Mouse (Mus musculus) small intestine, adult 2 months (tissue): ENCODE results near the gene Sept5. TPM values are rescaled to one million over a fixed set of nuclear protein-coding genes. Genes with fewer than 3 reads are reported as not detected.

Experiments used
- H3K27ac ChIP-seq: fragments of 200-500 bp; 2 replicates; pipeline ENCODE4 v1.5.1; 2012; ENCODE audit warnings: low read depth, low read length, control low read depth, inconsistent platforms; ENCODE audit not compliant: insufficient read depth
- H3K27me3 ChIP-seq: fragments of 200-500 bp; 2 replicates; pipeline ENCODE4 v1.6.1; 2012; ENCODE audit warnings: mild to moderate bottlenecking, moderate library complexity, low read length, inconsistent platforms; ENCODE audit not compliant: control insufficient read depth, insufficient read depth
- H3K36me3 ChIP-seq: fragments of 200-500 bp; 2 replicates; pipeline ENCODE4 v1.6.1; 2012; ENCODE audit warnings: mild to moderate bottlenecking, low read length, control low read depth, inconsistent platforms; ENCODE audit not compliant: control insufficient read depth, insufficient read depth
- H3K4me1 ChIP-seq: fragments of 200-500 bp; 2 replicates; pipeline ENCODE4 v1.6.1; 2012; ENCODE audit warnings: low read length, inconsistent platforms, mixed read lengths; ENCODE audit not compliant: control insufficient read depth, insufficient read depth, insufficient read length
- H3K4me3 ChIP-seq: fragments of 200-500 bp; 2 replicates; pipeline ENCODE4 v1.5.1; 2012; ENCODE audit warnings: low read depth, mild to moderate bottlenecking, control low read depth, inconsistent platforms, low read length, moderate library complexity
- CTCF ChIP-seq: fragments of 200-500 bp; IDR thresholded peaks from 2 replicates; pipeline ENCODE4 v1.5.1; 2012; ENCODE audit warnings: low read depth, mild to moderate bottlenecking, control low read depth, inconsistent platforms, low read length, moderate library complexity, mixed read lengths; ENCODE audit not compliant: insufficient replicate concordance, insufficient read length; ENCODE audit errors: extremely low read depth
- POLR2A ChIP-seq: fragments of 200-500 bp; IDR thresholded peaks from 2 replicates; pipeline ENCODE4 v1.6.1; 2012; ENCODE audit warnings: low read depth, mild to moderate bottlenecking, control low read depth, inconsistent platforms, low read length, moderate library complexity
- WGBS: fragments of 180-500 bp; shearing (Covaris S2); methylation state at CpG from one replicate; pipeline ENCODE4 v1.1.7; 2018; 5-methylcytosine and 5-hydroxymethylcytosine counted together
- polyA plus RNA-seq: library from polyadenylated mRNA; depleted of rRNA; stranded (reverse); fragments of >200 nt; gene quantifications from 2 replicates; pipeline ENCODE4 v1.2.3, GENCODE M21; 2012

The Sept5 gene
- polyA plus RNA-seq, 1 experiment, result 381 TPM

DNA sequence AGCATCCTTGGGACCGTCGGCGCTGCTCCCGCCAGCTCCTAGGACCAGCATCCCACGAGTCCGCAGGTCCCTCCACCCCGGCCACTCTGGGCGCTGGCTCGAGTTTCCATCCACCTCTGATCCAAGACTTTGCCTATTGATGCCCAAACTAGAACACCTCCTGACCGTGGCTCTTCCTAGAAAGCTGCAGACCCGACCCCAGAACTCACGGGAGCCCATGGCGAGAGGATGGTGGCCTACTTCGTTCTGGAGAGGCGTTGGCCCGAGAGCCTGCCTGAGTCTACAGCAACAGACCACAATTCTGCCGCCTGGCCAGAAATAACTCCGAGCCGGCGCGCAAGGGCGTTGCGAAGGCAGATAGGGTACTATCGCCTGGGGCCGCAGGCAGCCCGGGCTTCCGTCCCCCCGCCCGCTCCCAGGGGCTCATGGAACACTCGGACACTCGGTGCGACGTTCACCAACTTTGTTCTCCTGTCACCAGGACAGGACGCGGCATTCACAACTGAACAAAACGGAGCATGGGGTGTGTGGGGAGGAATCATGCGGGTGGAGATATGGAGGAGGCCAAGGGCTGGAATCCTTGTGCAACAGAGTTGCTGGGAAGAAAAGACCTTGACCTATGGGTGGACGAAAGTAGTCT lies 8.3 kb downstream of the Sept5 start:
- no peak for TF ChIP-seq CTCF
- no peak for TF ChIP-seq POLR2A
- Histone ChIP-seq H3K4me1 (peaks cover 20% of the 10 kb centered on the region), H3K36me3 (peaks cover 66% of the 10 kb centered on the region), H3K27me3 (no peaks in the 10 kb centered on the region; the same call in 1 of the 2 replicates), H3K4me3 (no peak overlapping the region), H3K27ac (no peak overlapping the region)
- 60% methylated on average over 38 of the region's 38 CpGs for WGBS

DNA sequence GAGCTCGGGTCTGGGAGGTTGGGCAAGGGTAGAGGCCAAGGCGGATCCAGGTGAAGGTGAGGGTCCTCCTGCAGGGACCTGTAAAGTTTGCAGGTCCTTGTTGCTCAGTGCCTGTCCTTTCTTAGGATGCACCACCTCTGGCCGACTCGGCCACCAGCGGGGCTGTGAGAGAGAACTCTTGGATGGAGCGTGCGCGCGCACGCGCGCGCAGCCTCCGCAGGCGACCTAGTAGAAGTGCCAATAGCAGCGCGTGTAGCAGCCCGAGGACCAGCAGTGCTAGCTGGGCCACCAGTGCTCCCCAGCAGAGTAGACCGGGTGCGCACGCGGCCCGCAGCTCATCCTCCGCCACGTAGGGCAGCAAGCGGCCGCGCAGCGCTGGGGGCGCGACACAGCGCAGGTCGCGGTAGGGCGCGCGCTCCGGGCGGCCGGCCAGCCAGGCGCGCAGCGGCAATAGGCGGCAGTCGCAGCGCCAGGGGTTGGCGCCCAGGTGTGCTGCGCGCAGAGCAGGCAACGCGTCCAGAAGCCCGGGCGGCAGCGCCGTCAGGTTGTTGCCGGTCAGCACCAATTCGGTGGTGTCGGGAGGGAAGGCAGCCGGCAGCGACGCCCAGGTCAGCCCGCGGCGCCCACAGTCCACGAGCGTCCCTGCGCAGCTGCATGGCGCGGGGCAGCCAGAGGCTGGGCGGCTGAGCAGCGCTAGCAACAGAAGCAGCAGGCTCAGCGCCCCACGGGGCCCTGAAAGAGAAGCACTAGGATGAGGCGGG lies 9.0 kb downstream of the Sept5 start:
- Histone ChIP-seq H3K27me3 (no peaks in the 10 kb centered on the region; the same call in 1 of the 2 replicates), H3K4me3 (peak overlapping the region; percentile 29; the same call in 1 of the 2 replicates), H3K27ac (no peak overlapping the region), H3K4me1 (peaks cover 15% of the 10 kb centered on the region), H3K36me3 (peaks cover 60% of the 10 kb centered on the region)
- TF ChIP-seq CTCF (no peak), POLR2A (no peak)
- 33% methylated on average over 74 of the region's 74 CpGs for WGBS

DNA sequence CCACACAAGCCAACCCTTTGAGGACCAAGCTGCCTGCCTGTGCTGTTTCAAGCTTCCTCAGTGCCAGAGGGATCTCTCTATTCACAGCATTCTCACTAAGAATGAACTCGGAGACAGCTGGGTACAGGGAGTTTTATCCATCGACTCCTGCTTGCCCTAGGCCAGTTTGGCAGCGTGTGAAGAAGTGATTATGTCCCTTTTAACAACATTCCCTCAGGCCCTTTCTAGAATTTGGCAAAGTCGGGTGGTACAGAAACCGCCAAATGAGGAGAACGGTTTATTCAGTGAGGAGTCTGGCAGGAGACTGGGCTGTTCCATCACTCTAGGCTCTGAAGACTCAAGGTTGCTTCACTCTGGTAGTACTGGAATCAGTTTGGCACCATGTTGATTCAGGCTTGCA lies 9.6 kb downstream of the Sept5 start:
- H3K27ac ChIP-seq, result no peak overlapping the region
- H3K36me3 ChIP-seq, result peaks cover 54% of the 10 kb centered on the region
- H3K4me1 ChIP-seq, result peaks cover 14% of the 10 kb centered on the region
- no peak overlapping the region for H3K4me3 ChIP-seq
- 76% methylated on average over 6 of the region's 6 CpGs for WGBS
- TF ChIP-seq CTCF (no peak), POLR2A (no peak)
- no peaks in the 10 kb centered on the region; the same call in 1 of the 2 replicates for H3K27me3 ChIP-seq

DNA sequence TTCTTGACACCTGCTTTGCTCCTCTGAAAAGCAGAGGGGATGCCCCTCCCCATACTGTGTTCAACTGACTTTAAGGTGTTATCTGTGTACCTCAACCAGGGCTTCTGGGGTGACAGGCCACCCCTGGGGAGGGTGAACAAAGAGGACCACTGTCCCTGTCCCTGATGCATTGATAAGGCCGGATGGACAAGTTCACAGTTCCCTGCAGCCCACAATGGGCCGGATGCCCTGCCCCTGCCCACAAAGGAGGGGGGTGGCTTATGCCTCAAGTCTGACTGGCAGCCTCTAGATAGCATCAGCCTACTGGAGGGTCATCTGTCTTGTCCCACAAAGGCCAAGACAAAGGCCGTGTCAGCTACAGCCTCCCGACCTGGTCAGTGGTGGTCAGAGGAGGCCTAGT lies 10.6 kb downstream of the Sept5 start:
- Histone ChIP-seq H3K27me3 (no peaks in the 10 kb centered on the region; the same call in 1 of the 2 replicates), H3K4me1 (peaks cover 14% of the 10 kb centered on the region), H3K4me3 (no peak overlapping the region), H3K27ac (no peak overlapping the region), H3K36me3 (peaks cover 43% of the 10 kb centered on the region)
- TF ChIP-seq CTCF, result no peak
- no peak for TF ChIP-seq POLR2A
- 68% methylated on average over 4 of the region's 4 CpGs for WGBS

DNA sequence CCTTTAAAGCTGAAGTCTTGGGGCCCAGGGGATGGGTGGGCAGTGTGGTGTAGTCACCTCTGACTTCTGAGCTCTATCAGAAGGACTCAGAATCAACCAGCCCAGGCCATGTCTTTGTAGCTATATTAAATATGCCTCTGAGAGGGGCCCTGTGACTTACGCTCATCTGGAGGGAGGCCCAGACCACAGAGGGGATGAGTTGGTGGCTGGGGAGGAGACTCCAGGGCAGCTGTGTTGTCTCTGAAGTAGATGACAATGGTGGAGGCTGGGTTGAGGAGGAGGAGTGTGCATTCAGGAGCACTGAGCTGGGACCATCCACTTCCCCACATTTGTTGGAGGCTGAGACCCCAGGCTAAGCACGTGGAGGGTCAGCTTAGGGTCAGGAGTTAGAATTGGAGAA lies 11.5 kb downstream of the Sept5 start:
- Histone ChIP-seq H3K4me3 (no peak overlapping the region), H3K27me3 (no peaks in the 10 kb centered on the region; the same call in 1 of the 2 replicates), H3K27ac (no peak overlapping the region), H3K4me1 (peaks cover 14% of the 10 kb centered on the region), H3K36me3 (peaks cover 35% of the 10 kb centered on the region)
- WGBS, result 81% methylated on average over 2 of the region's 2 CpGs
- TF ChIP-seq POLR2A (no peak), CTCF (no peak)

DNA sequence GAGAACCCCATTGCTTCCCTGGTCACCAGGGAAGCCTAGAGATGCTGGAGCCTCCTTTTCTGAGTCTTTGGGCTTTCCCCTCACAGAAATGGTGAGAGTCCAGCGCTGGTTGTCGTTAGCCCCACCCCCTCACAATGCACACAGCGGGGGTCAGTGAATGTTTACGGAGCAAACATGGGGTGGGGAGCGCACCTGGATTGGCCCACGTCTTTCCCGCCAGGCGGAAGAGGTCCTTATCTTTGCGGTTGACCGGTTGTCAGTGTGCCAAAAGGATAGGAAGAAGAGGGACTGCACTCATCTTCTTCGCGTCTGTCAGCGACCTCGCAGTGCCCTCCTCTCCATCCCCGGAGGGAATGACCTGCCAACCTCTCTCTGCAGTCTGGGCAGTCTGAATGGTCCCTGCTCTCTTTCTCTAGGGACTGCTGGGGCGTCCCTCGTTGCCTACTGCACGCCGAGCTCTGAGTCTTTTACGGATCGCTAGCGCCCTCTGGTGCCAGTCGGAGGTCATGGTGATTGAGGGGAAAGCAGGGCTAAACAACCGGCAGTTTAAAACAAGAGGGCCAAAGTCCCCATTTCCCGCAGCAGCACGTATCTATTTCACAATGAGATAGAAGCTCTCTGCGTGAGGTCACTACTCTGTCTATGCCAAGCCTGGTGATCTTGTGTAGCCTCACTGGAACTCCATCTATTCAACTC lies 12.2 kb downstream of the Sept5 start:
- TF ChIP-seq POLR2A (peak; percentile 40; the same call in 1 of the 2 replicates), CTCF (peak; percentile 95; the same call in 1 of the 2 replicates)
- Histone ChIP-seq H3K4me3 (peak overlapping the region; percentile 40), H3K36me3 (peaks cover 27% of the 10 kb centered on the region), H3K4me1 (peaks cover 14% of the 10 kb centered on the region; the same call in 1 of the 2 replicates), H3K27ac (0 out of 2 replicates have a peak overlapping the region, but pooled peaks have one; percentile 14), H3K27me3 (no peaks in the 10 kb centered on the region; the same call in 1 of the 2 replicates)
- 1% methylated on average over 27 of the region's 27 CpGs for WGBS
